Mouse (Mus musculus) testis, adult 2 months (tissue): ENCODE data around the gene Miga1. TPM values are rescaled to one million over a fixed set of nuclear protein-coding genes. Genes with fewer than 3 reads are reported as not detected.
A peak's percentile ranks its signal among the peaks of the same experiment; 100 is the strongest.

ENCODE experiments used
- H3K27ac ChIP-seq: fragments of 200-500 bp; 2 replicates; pipeline ENCODE4 v1.5.1; 2012; ENCODE audit warnings: low read depth, low read length; ENCODE audit not compliant: control insufficient read depth, insufficient read depth
- H3K27me3 ChIP-seq: fragments of 200-500 bp; 2 replicates; pipeline ENCODE4 v1.6.1; 2012; ENCODE audit warnings: mild to moderate bottlenecking, low read length, moderate library complexity; ENCODE audit not compliant: control insufficient read depth, insufficient read depth
- H3K36me3 ChIP-seq: fragments of 200-500 bp; 2 replicates; pipeline ENCODE4 v1.6.1; 2012; ENCODE audit warnings: mild to moderate bottlenecking, low read length; ENCODE audit not compliant: control insufficient read depth, insufficient read depth
- H3K4me1 ChIP-seq: fragments of 200-500 bp; 2 replicates; pipeline ENCODE4 v1.6.1; 2012; ENCODE audit warnings: low read length; ENCODE audit not compliant: control insufficient read depth, insufficient read depth
- H3K4me3 ChIP-seq: fragments of 200-500 bp; 2 replicates; pipeline ENCODE4 v1.5.1; 2012; ENCODE audit warnings: low read depth, mild to moderate bottlenecking, low read length, moderate library complexity, mixed read lengths; ENCODE audit not compliant: control insufficient read depth
- CTCF ChIP-seq: fragments of 200-500 bp; IDR thresholded peaks from 2 replicates; pipeline ENCODE4 v1.5.1; 2012; ENCODE audit warnings: low read depth, mild to moderate bottlenecking, inconsistent platforms, low read length, moderate library complexity; ENCODE audit not compliant: control insufficient read depth, insufficient read depth, insufficient replicate concordance
- POLR2A ChIP-seq: fragments of 200-500 bp; IDR thresholded peaks from 2 replicates; pipeline ENCODE4 v1.6.1; 2012; ENCODE audit warnings: low read depth, mild to moderate bottlenecking, inconsistent platforms, low read length, moderate library complexity; ENCODE audit not compliant: control insufficient read depth
- polyA plus RNA-seq: library from polyadenylated mRNA; depleted of rRNA; stranded (reverse); fragments of >200 nt; gene quantifications from 2 replicates; pipeline ENCODE4 v1.2.3, GENCODE M21; 2012

Miga1 gene
- polyA plus RNA-seq, 1 experiment, result 3.6 TPM

DNA sequence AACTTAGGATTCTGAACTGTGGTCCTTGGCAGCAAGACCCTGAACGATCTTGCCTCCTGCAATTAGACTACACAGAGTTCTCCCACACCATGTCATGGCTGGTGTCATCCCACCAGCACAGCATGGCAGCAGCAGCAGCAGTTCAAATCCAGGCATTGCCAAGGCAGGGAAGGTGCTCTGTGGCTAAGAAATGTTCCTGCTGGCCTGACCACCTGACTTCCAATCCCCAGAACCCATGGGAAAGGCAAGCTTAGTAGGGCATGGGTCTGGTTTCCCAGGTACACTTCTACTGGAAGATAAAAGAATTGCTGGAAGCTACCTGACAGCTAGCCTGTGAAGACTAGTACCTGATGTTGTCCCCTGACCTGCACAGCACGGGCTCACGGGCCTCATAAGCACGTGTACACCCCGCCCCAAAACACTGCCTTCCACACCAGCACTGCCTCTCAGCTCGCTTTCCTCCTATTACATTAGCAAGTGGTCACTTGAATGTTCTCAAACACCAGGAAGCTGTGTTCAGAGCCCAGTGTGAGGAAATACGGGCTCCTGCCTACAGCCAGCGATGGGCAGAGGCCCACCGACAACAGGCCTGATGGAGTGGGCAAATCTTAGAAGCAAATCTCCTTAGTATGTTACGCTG lies 69.0 kb downstream of the Miga1 start:
- no peak overlapping the region for H3K27ac ChIP-seq
- H3K4me1 ChIP-seq, result peaks cover 3% of the 10 kb centered on the region
- TF ChIP-seq CTCF, result no peak
- no peak for TF ChIP-seq POLR2A
- H3K4me3 ChIP-seq, result no peak overlapping the region
- H3K27me3 ChIP-seq, result no peaks in the 10 kb centered on the region
- no peaks in the 10 kb centered on the region for H3K36me3 ChIP-seq

DNA sequence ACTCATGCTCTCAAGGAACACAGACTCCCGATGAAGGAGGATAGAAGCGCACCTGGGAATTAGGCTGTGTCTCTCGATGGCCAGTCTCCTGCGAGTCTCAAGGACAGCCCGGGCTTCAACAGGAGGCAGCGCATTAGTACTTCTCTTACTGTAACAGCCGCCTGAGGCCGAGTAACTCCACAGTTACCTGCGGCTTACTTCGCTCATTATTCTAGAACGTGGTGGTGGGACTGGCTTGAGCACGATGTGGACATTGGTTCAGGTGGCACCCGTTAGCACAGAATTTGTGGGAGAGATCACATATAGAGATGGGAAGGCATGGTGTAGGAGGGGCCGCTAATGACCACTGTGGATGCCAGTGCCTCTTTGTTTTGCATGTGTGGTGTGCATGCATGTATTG lies 72.1 kb downstream of the Miga1 start:
- H3K27me3 ChIP-seq, result no peaks in the 10 kb centered on the region

GRCm38 (mm10) chr3:152266036-152266421 lies 74.2 kb downstream of the Miga1 start, which contains the start of gene Nexn:
Gene Nexn (minus strand): TSS chr3:152266350.
- no peaks in the 10 kb centered on the region for H3K36me3 ChIP-seq
- peaks cover 16% of the 10 kb centered on the region for H3K4me1 ChIP-seq
- H3K27ac ChIP-seq, result peak within 1 kb of the TSS; percentile 74
- TF ChIP-seq POLR2A (no peak), CTCF (no peak)
- no peaks in the 10 kb centered on the region for H3K27me3 ChIP-seq
- peak within 1 kb of the TSS; percentile 88 for H3K4me3 ChIP-seq

More for the DNA sequence above, 72.1 kb downstream of the Miga1 start:
- TF ChIP-seq CTCF (no peak), POLR2A (no peak)
- H3K4me1 ChIP-seq, result peaks cover 16% of the 10 kb centered on the region
- no peaks in the 10 kb centered on the region for H3K36me3 ChIP-seq
- H3K4me3 ChIP-seq, result no peak overlapping the region
- no peak overlapping the region for H3K27ac ChIP-seq

GRCm38 (mm10) chr3:152265351-152266035 lies 74.7 kb downstream of the Miga1 start:
- Histone ChIP-seq H3K4me1 (peaks cover 16% of the 10 kb centered on the region), H3K36me3 (no peaks in the 10 kb centered on the region), H3K27me3 (no peaks in the 10 kb centered on the region), H3K27ac (peak overlapping the region; percentile 74), H3K4me3 (peak overlapping the region; percentile 88)
- TF ChIP-seq CTCF (no peak), POLR2A (no peak)

DNA sequence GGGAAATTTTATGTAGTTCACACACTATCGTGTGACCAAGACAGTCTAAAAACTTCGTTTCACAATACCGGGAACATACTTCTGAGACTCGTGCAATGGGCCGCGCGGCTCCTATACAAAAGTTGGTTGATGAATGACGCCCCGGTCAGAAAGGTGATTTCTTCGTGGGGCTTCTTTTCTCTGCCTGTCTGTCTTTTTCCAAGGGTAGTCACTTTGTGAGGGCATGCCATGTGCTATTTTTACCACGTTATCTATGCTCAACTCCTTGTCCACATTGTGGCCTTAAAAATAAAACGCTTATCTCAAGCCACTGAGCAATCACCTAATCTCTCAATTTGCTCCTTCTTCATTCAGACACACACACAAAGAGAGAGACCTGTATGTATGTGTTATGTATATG lies 75.4 kb downstream of the Miga1 start:
- TF ChIP-seq CTCF (no peak), POLR2A (no peak)
- Histone ChIP-seq H3K27ac (no peak overlapping the region), H3K36me3 (no peaks in the 10 kb centered on the region), H3K4me3 (peak overlapping the region; percentile 88), H3K27me3 (no peaks in the 10 kb centered on the region), H3K4me1 (peaks cover 16% of the 10 kb centered on the region)

- no peak overlapping the region for H3K27ac ChIP-seq
- peaks cover 16% of the 10 kb centered on the region for H3K4me1 ChIP-seq
- TF ChIP-seq CTCF (no peak), POLR2A (no peak)
- no peaks in the 10 kb centered on the region for H3K27me3 ChIP-seq
- peak overlapping the region; percentile 10 for H3K4me3 ChIP-seq
- no peaks in the 10 kb centered on the region for H3K36me3 ChIP-seq
Measured at GRCm38 (mm10) chr3:152264374-152264773, 75.8 kb downstream of the Miga1 start.

DNA sequence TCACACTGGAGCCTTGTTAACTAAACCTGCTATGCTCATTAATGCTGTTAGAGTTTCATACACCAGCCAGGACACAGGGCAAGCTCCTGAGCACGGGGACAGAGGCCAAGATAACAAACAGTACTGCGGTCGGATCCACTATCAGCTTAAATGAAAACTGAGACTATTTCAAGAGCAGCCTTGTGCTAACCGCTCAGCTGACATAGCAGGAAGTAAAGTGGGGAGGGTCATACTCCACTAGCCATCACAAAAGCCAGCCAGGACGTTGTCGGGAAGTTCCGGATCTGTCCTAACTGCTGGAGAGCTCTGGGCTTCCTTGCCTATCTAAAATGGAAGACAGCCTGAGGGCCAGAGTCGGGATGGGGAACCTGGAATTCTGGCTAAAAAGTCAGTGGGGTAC lies 78.3 kb downstream of the Miga1 start:
- Histone ChIP-seq H3K27me3 (no peaks in the 10 kb centered on the region), H3K4me3 (no peak overlapping the region), H3K4me1 (peaks cover 16% of the 10 kb centered on the region), H3K27ac (peak overlapping the region; percentile 8; the same call in 1 of the 2 replicates), H3K36me3 (no peaks in the 10 kb centered on the region)
- TF ChIP-seq CTCF, result no peak
- no peak for TF ChIP-seq POLR2A
